Mouse (Mus musculus) bone marrow, adult 2 months (tissue): ENCODE measurements around the gene Sppl3. TPM values are rescaled to one million over a fixed set of nuclear protein-coding genes. Genes with fewer than 3 reads are reported as not detected.

Experiments used
- H3K27ac ChIP-seq: fragments of 200-500 bp; 2 replicates; pipeline ENCODE4 v1.5.1; 2012; ENCODE audit warnings: low read depth, mild to moderate bottlenecking, control low read depth, inconsistent platforms, low read length; ENCODE audit not compliant: control insufficient read depth, poor library complexity, insufficient read depth
- H3K4me1 ChIP-seq: fragments of 200-500 bp; 2 replicates; pipeline ENCODE4 v1.6.1; 2011; ENCODE audit warnings: low read length; ENCODE audit not compliant: control insufficient read depth, insufficient read depth
- H3K4me3 ChIP-seq: fragments of 200-500 bp; replicated peaks from 2 replicates; pipeline ENCODE3; 2011; ENCODE audit warnings: mild to moderate bottlenecking, low read depth, low read length, control low read depth; ENCODE audit not compliant: control insufficient read depth
- CTCF ChIP-seq: fragments of 200-500 bp; IDR thresholded peaks from 2 replicates; pipeline ENCODE4 v1.5.1; 2011; ENCODE audit warnings: low read length, control low read depth; ENCODE audit not compliant: control insufficient read depth, insufficient read depth
- POLR2A ChIP-seq: fragments of 200-500 bp; IDR thresholded peaks from 2 replicates; pipeline ENCODE4 v1.6.1; 2011; ENCODE audit warnings: low read depth, mild to moderate bottlenecking, control low read depth, low read length, borderline replicate concordance; ENCODE audit not compliant: control insufficient read depth
- WGBS: fragments of 180-500 bp; shearing (Covaris S2); methylation state at CpG from one replicate; pipeline ENCODE4 v1.1.7; 2018; 5-methylcytosine and 5-hydroxymethylcytosine counted together
- polyA plus RNA-seq: library from polyadenylated mRNA; stranded (reverse); fragments of >200 nt; gene quantifications from 2 replicates; pipeline ENCODE4 v1.2.4, GENCODE M21; 2011; ENCODE audit warnings: low replicate concordance; ENCODE audit not compliant: missing spikeins, insufficient read depth, insufficient read length

The Sppl3 gene
- polyA plus RNA-seq, 1 experiment, result 44.8 TPM

- Histone ChIP-seq H3K27ac (no peak overlapping the region), H3K4me3 (no peak overlapping the region), H3K4me1 (no peaks in the 10 kb centered on the region)
- WGBS, result 91% methylated on average over 5 of the region's 5 CpGs
- TF ChIP-seq POLR2A (no peak), CTCF (no peak)
These were observed 70.7 kb downstream of the Sppl3 start for GRCm38 (mm10) chr5:115081636-115082035.

GRCm38 (mm10) chr5:115083492-115083891 lies 72.6 kb downstream of the Sppl3 start:
- Histone ChIP-seq H3K27ac (no peak overlapping the region), H3K4me1 (no peaks in the 10 kb centered on the region), H3K4me3 (no peak overlapping the region)
- TF ChIP-seq CTCF, result no peak
- TF ChIP-seq POLR2A, result no peak
- WGBS, result 55% methylated on average over 6 of the region's 6 CpGs

- Histone ChIP-seq H3K27ac (no peak overlapping the region), H3K4me3 (no peak overlapping the region), H3K4me1 (no peaks in the 10 kb centered on the region)
- TF ChIP-seq CTCF (no peak), POLR2A (no peak)
- WGBS, result 96% methylated on average over 2 of the region's 2 CpGs
These were observed 74.7 kb downstream of the Sppl3 start for GRCm38 (mm10) chr5:115085675-115086074.

- Histone ChIP-seq H3K27ac (no peak overlapping the region), H3K4me3 (no peak overlapping the region), H3K4me1 (no peaks in the 10 kb centered on the region)
- 95% methylated on average over 5 of the region's 5 CpGs for WGBS
- 0 out of 2 replicates have a peak, but pooled peaks have one; percentile 19 for TF ChIP-seq CTCF
- no peak for TF ChIP-seq POLR2A
These were observed 78.8 kb downstream of the Sppl3 start for GRCm38 (mm10) chr5:115089592-115090268.

- H3K4me3 ChIP-seq, result no peak overlapping the region
- no peak overlapping the region for H3K27ac ChIP-seq
- TF ChIP-seq POLR2A (no peak), CTCF (no peak)
- no peaks in the 10 kb centered on the region for H3K4me1 ChIP-seq
- 66% methylated on average over 3 of the region's 3 CpGs for WGBS
These were observed 80.1 kb downstream of the Sppl3 start for GRCm38 (mm10) chr5:115091015-115091414.

- Histone ChIP-seq H3K4me3 (no peak overlapping the region), H3K27ac (no peak overlapping the region), H3K4me1 (no peaks in the 10 kb centered on the region)
- TF ChIP-seq CTCF, result no peak
- TF ChIP-seq POLR2A, result no peak
- 93% methylated on average over 6 of the region's 6 CpGs for WGBS
These were observed 80.8 kb downstream of the Sppl3 start for GRCm38 (mm10) chr5:115091776-115092175.

GRCm38 (mm10) chr5:115098195-115098594 lies 87.3 kb downstream of the Sppl3 start, which contains the start of gene Gm10401:
Gene Gm10401, minus strand, starts transcription at chr5:115098295.
- Histone ChIP-seq H3K27ac (no peak within 1 kb of the TSS), H3K4me3 (no peak within 1 kb of the TSS), H3K4me1 (no peaks in the 10 kb centered on the region)
- no peak for TF ChIP-seq POLR2A
- no peak for TF ChIP-seq CTCF
- 97% methylated on average over 8 of the region's 8 CpGs for WGBS

- no peak overlapping the region for H3K27ac ChIP-seq
- 82% methylated on average over 5 of the region's 5 CpGs for WGBS
- TF ChIP-seq POLR2A (no peak), CTCF (no peak)
- H3K4me3 ChIP-seq, result no peak overlapping the region
- no peaks in the 10 kb centered on the region for H3K4me1 ChIP-seq
These were observed 88.6 kb downstream of the Sppl3 start for GRCm38 (mm10) chr5:115099530-115099929.

GRCm38 (mm10) chr5:115099991-115100390 lies 89.1 kb downstream of the Sppl3 start:
- 84% methylated on average over 9 of the region's 9 CpGs for WGBS
- no peaks in the 10 kb centered on the region for H3K4me1 ChIP-seq
- H3K27ac ChIP-seq, result no peak overlapping the region
- H3K4me3 ChIP-seq, result no peak overlapping the region
- TF ChIP-seq CTCF, result no peak
- TF ChIP-seq POLR2A, result no peak
